Mouse (Mus musculus) adrenal gland, postnatal 10 days (tissue): ENCODE results near the gene Zfp94. TPM values are rescaled to one million over a fixed set of nuclear protein-coding genes. Genes with fewer than 3 reads are reported as not detected.
"Not testable (repeated sequence)": the region's sequence is repeated elsewhere in the genome, so short reads cannot be mapped to it uniquely, and the experiment has no call there.

Experiments
- DNase-seq: peaks from one replicate; pipeline ENCODE4 v3.0.0; 2021; ENCODE audit warnings: mixed read lengths
- total RNA-seq, 2 experiments: library from RNA; stranded (reverse); gene quantifications; 2 replicates each; pipeline ENCODE4 v1.2.3; 2021

Gene Zfp94
- total RNA-seq, 2 experiments from 2014 or later, result 2.7 to 6.4 TPM

DNA sequence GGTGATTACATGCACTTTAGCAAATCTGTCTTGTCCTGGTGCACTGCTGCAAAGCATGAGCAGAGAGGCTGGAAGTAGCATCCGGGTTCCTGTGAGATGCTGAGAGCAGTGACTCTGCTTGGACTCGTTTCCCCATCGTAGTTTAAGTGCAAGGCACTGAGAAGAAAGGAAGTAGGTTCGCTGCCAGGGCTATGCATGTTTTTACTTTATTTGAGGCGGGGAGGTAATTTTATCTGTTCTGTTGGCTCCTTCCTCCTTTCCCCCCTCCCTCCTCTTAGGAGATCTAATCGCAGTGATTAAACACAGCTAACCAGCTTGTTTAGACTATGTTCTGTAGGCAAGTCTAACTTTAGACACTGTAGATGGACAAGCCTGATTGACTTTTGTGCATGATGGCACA, 2.5 kb upstream of the Zfp94 start:
- no peak for DNase-seq

DNA sequence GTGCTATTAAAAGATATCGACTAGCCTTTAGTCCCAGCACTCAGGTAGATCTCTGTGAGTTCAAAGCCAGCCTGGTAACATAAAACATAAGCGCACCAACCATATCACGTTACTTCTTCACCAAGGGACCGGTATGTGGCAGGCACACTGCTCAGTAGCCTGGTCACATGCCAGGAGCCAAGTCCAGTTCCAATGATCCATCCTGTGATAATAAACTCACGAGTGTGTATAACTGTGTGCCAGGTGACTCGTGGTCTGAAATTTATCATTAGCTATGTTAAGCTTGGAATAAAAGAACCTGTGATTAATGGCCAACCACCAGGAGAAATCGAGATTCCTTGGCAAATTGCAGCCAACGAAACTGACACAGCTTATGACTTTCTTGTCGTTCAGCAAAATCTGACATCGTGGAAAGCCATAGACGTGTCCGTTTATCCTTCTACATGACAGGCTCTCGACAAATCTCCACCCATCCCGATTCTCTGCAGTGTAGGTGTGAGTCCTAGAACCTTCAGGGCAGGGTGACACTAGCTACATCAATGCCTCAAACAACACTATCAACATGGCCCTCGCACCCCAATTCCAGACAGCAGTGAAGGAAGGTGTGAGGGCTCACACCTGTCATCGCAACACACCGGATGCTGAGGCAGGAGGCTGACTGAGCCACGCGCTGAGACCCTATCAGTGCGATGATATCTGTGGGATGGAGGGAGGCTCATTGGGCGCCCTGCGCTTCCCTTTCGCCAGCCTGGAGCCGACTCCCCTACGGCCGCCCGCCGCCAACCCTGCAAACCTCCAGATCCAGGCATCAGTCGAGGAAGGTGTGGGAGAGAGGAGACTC, 520 bp downstream of the Zfp94 start:
- DNase-seq, result no peak

DNA sequence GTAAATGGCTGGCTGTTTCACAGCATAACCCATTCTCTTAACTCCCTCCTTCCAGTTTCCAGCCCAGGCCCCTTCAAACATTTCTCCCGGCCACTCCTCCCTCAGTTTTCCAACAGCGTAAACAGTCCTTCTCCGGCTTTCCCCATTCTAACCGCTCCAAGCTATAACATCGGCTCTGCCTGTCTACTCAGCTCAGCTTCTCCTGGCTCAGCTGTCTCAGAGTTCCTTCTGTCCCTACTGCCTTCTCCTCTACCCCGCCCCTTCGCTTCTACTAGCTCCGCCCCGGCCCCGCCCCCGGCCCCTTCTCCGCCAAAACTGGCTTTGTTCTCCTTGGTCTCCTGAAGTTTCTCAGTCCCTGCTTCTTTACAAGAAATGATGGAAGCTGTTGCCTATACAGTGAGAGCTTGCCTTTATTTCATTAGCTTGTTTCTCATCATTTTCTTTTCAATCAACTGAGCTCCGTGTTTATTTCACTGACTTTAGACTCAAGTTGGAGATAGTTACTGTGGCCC, 15.6 kb downstream of the Zfp94 start, which contains the start of gene Zfp61:
Gene Zfp61, minus strand, starts transcription at position 462 of the 512 bp plus-strand sequence.
- peak; percentile 66 for DNase-seq

DNA sequence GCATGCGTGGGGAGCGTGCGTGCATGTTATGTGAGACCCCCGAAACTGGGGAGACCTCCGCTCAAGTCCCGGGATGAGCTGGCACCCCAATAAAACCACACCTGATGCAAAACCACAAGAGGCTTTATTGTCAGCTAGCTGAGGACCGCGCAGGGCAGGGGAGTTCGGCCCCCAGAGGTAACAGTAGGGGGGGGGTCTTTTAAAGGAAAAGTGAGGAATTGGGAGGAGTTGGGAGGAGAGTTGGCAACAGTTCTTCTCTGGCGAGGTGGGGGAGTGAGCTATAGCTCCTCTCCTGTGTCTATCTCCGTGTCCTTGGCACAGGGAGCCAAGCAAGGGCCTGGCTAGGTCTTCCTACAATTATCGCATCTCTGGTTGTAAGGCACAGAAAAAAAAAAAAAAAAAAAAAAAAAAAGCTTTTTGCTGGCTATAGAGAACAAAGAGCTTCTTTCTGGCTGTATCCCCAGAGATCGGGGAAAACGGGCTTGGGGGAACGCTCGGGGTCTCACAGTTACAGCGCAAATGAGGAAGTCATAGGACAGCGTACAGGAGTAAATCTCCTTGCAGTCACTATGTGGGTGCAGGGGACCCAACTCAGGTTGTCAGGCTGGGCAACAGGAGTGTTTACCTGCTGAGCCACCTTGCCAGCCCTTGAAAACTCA, 16.5 kb downstream of the Zfp94 start:
- DNase-seq, result peak; percentile 14

DNA sequence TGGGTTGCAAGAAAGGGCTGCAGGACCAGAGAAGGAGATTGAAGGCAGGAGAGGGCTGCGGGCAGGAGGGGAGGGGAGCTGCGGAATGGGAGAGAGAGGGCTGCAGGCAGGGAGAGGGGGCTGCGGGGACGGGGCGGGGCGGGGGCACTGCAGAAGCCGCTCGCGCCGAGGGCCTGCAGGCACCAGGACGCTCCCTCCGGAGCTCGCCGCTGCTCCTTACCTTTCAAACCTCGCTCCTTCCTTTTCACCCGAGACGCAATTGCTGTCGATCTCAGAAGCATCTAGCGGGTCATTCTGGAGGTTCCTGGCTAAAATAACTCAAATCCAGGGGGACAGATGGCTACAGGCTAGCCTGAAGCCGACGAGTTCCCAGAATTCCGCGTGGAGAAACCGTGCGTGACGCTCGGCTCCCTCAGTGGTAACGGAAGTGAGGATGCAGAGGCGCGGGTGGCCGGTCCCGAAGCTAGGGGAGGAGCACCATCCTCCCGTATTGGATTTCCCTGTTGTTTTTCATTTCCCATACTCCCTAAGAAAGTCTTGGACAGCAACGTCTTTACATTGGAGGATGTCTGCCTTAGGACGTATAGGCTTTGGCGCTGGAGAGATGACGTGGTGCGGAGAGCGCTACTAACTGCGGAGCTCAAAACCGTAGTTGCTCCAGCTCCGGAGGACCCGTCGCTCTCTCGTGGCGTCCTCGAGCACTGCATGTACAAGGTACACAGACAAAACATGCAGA, 17.3 kb downstream of the Zfp94 start:
- peak; percentile 78 for DNase-seq

DNA sequence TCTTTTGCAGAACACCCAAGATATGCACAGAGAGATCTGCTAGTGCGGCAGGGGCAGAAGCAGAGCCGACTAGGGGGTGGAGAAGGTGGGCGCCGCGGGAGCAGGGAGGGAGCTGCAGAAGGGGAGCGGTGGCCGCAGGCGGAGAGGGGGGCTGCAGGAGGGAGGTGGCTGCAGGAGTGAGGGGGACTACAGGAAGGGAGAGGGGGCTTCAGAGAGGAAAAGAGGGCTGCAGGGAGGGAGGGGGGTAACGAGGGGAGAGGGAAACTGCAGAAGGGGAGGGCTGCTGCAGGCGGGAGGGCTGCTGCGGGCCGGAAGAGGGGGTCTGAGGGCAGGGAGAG, 17.9 kb downstream of the Zfp94 start:
- DNase-seq, result peak; percentile 9

DNA sequence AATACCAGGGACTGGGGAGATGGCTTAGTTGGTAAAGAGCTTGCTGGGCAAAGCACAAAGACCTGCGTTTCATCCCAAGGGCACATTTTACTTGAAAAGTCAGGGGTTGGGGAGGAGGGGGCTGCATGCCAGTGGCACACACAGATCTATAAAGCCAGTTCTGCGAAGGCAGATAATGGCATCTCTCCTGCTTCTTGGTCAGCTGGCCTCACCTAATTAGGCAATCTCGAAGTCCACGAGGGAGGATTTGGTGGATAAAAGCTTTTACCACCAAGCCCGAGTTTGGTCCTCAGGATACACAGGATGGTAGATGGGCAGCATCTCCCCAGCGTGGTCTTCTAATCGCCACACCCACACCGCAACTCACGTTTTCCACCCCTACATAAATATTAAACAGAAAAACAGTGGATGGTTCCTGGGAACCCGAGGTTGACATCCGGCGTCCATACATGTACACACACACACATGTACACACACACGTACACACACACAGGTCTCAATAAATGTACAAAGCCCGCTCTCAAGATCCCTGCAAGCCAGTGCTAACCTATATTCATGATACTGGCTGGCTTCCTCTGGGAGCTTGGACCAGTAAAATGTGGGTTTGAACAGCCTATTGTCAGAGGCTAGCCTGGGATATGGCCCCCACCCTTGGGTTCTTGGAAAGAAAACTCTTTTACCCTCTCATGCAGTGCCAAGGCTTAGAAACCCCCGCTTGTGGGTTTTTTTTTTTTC, 18.9 kb downstream of the Zfp94 start:
- DNase-seq, result no peak

DNA sequence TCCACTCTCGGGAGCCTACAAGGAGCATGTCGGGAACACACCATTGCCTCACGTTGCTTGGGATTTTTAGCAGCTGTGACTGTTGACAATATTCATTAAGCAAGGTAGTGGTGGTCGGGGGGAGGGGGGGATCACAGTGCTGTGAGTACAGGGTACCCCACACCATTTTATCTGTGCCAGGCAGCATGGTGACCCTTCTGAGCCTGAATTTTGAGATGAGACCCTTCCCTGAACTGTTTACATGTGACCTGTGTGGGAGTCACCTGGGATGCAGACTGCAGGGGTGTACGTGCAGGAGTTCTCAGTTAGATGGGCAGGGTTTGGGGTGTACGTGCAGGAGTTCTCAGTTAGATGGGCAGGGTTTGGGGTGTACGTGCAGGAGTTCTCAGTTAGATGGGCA, 20.1 kb downstream of the Zfp94 start:
- no peak for DNase-seq

DNA sequence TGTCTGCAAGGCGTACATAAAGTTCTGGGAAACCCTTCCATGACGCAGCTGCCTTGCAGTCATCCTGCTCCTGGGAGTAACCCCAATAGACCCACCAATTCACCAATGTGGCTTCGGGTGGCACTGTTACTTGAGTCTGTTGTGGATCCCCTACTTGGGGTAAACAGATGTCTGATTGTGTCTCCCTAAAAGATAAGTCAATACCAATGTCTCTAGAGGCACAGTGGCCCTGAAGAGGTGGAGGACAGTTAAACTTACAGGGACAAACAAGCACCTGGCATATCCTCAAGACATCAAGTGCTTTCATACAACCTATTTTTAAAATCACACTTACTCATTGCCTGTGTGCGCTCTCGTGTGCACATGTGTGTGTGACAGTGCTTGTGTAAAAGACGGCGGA, 21.1 kb downstream of the Zfp94 start:
- DNase-seq, result no peak

DNA sequence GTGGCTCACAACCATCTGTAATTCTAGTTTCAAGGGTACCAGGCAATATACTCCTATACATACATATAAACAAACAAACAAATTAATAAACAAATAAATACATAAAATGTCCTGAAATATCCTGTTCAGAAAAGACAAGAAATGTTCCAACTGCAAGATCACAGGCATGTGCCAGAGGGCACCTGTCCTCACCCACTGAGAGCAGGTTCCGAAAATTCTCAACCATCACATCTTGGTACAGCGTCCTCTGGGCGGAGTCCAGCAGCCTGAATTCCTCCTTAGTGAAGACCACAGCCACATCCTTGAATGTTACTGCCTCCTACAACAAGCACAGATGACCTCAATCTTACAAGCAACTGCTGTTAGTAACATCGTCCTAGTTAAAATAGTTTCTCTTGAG, 21.7 kb downstream of the Zfp94 start:
- DNase-seq, result no peak

DNA sequence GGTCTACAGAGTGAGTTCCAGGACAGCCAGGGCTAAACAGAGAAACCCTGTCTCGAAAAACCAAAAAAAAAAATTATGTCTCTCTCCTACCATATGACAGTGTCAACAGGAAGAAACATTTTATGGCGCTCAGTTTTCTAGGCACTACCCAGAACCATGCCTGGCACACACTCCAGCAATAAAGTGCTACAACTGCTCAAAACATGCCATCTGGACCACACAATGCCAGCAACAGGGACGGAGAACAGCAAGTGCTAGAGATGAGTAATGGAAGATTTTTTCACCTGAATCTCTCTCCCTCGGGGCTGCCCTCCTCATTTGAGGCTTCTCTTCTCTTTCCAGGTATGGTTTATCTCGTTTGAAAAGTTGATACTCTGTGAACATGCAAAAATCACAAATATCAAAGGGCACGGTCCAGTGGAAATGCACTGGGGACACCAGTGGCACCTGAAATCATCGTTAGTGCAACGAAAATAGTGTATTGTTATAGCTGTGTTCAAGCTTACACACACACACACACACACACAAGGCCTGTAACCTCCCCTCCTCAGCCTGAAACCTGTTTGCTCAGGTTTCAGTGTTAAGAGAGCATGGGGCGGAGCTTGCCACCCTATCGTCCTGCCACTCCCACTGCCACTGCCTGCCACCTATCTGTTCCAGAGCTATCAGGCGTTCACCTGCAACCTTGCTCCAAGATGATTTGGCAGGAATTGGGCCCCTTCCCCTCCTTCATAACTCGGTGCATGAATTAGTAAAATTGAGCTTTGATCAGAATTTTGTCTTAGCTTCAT, 23.2 kb downstream of the Zfp94 start:
- DNase-seq, result no peak

DNA sequence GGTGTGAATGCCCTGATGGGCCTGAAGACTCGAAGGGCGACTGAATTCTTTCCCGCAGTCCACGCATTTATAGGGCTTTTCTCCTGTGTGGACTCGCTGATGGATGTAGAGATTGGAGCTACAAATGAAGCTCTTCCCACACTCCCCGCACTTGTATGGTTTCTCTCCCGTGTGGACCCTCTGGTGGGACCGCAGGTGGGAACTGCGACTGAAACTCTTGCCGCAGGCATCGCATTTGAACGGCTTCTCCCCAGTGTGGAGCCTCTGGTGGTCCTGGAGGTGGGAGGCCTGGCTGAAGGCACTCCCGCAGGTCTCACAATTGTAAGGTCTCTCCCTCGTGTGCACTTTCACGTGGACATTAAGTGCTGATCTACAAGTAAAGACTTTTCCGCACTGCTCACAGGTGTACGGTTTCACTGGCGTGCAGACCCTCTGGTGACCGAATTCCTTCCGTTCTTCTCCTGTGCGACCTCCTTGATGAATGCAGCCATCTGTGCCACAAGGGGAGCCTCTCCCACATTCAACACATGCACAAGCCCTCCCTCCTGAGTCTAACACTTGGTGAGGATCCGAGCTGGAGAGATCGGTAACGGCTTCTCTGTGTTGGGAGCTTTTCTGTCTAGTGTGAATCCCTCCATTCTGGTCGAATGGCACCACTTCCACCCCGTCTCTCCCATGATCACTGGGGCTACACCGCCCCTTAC, 24.9 kb downstream of the Zfp94 start:
- no peak for DNase-seq

DNA sequence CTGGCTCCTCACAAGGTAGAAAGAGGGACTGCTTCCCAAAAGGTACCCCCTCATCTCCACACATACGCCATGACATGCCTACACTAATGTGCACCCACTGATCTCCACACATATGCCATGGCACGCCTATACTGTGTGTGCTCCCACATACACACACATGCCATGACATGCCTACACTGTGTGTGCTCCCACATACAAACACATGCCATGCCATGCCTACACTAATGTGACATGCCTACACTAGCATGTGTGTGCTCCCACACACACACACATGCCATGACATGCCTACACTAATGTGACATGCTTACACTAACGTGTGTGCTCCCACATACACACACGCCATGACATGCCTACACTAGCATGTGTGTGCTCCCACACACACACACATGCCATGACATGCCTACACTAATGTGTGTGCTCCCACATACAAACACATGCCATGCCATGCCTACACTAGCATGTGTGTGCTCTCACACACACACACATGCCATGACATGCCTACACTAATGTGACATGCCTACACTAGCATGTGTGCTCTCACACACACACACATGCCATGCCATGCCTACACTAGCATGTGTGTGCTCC, 26.3 kb downstream of the Zfp94 start:
- no peak for DNase-seq

DNA sequence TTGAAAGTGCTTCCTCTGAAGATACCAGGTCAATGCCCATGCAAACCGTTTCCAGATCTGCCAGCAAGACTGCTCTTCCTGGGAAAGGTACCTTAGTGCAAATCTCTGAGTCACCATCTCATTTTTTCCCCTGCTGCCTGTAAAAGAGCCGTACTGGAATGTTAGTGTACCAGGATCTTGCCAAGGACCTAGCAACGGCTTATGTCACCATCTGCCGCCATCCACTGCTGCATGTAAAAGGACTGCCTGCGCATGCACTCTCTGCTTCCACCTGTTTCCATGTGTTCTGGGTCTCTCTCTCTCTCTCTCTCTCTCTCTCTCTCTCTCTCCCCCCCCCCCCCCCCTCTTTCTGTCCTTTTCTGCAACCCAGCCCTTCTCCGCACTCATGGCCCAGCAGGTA, 28.0 kb downstream of the Zfp94 start:
- DNase-seq, result no peak

DNA sequence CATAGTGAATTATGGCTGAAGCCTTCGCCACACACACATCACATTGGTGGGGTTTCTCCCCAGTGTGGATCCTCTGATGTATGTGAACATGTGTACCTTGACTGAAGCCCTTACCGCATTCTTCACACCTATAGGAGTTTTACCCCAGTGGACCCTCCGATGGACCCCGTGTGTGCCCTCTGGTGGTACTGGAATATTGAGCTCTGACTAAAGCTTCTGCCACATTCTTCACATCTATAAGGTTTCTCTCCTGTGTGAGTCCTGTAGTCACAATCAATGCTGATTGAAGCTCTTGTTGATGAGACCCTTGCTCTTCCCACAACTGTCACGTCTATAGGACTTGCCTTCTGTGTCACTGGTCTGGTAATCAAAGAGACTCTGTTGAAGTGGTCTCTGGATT, 28.8 kb downstream of the Zfp94 start:
- DNase-seq, result no peak

DNA sequence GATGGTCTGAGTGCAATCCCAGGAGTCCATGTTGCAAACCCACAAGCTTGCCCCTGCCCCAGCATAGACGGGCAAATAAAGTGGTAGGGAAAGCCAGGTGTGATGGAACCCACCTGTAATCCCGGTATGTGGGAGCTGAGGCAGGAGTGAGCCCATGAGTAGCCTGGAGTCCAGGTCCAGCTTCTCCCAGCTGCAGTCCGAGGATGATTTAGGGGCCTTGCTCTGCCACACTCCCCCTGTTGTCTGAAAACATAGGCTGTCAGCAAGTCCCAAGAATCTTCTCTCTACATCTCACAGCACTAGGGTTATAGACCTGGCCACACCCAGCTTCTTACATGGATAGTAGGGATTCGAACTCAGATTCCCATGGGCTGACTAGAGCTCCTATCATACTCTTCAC, 29.6 kb downstream of the Zfp94 start:
- DNase-seq, result no peak

DNA sequence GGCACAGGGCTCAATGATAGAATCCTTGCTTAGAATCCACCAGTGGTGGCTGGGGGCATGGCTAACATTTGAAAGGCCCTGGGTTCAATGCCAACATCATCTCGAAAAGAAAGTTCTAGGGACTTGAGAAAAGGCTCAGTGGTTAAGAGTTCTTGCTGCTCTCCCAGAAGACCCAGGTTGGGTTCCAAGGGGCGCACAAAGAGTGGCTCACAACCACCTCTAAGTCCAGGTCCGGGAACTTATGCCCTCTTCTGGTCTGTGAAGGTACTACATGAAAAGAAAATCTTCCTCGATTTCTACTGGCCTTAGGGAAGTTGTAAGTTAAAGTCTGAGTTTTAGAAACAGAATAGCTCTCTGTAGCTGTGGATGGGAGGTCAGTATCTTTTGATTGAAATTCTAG, 30.4 kb downstream of the Zfp94 start:
- DNase-seq, result no peak

DNA sequence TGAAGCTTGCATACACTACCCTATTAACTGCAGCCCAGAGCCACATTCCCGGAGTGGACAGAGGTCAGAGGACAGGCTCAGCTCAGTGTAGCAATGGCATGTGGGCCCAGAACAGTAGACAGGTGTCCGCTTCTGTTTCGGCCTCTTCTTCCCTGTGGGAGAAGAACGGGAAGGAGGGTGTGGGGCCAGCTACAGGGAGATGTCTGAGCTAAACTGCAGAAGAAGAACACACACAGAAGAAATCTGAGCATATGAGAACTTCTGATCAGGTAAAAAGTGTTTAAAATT, 35.7 kb downstream of the Zfp94 start:
- DNase-seq, result no peak

DNA sequence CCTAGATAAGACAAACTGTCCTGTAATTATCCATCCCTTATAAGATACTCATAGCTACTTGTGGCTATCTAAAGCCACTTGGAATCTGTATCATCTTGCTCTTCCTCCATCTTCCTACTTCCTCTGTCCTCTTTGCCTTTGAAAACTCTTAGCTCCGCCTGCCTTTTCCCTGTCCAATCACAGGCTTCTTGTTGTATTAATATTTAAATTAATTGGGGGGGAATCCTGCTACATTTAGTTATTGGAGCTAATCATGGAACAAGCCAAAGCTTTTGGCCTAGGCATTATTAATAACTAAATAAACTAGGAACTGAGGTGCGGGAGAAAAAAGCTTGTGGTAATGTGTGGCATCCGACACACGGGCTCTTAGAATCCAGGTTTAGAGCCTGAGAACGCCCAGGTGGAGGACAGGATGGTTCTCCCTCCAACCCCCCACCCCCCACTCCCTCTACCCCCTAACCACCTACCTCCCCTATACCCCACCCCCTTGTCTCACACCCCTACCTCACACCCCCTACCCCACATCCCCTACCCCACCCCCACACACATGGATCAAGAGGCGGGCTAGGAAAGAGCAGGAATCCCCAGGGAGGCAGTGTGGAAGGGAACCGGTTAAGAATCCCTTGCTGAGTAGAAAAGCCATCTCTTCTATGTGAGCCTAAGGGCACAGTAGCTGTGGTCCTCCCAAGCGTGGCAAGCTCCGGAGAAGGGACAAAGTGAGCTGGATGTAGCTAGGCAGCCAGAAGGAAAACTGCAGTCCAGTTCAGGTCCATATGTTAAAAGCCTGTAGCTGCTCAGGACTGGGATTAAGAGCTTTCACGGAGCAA, 36.2 kb downstream of the Zfp94 start:
- DNase-seq, result no peak

DNA sequence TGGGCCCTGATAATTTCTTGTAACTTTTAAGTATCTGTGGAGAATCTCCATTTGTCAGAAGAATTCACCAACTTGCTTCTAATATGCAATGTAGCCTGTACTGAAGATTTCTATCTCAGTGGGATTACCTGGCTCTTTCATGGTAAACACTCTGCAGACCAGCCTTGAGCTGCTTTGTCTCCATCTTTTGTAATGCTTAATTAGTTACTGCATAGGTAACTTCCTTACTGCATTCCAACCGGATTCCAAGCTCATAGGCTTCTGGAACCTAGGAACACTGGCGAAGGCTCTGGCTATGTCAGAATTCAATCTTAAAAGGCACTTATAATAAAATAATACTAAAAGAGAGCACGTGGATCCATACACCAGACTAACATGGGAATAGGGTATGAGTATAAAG, 37.7 kb downstream of the Zfp94 start:
- not testable (repeated sequence) for DNase-seq
